Mouse (Mus musculus): ENCODE data around the gene Sertad2. TPM values are rescaled to one million over a fixed set of nuclear protein-coding genes. Genes with fewer than 3 reads are reported as not detected.
A peak's percentile ranks its signal among the peaks of the same experiment; 100 is the strongest.

Gene Sertad2
- polyA plus RNA-seq, 1 experiment from 2014 or later, result 31.8 TPM

GRCm38 (mm10) chr11:20552758-20553673 is 10.0 kb downstream of the Sertad2 start:
- peaks cover 6% of the 10 kb centered on the region; the same call in 1 of the 2 replicates for H3K4me1 ChIP-seq (replicated peaks)
- 0 out of 2 replicates have a peak overlapping the region, but pooled peaks have one; percentile 18 for H3K27ac ChIP-seq
- H3K27me3 ChIP-seq (ENCODE audit: insufficient read depth, poor library complexity, severe bottlenecking), result no peaks in the 10 kb centered on the region
- H3K36me3 ChIP-seq, result no peaks in the 10 kb centered on the region
- 76% methylated on average over 8 of the region's 8 CpGs for WGBS
- no peak overlapping the region for H3K4me3 ChIP-seq
- no peak for DNase-seq (ENCODE audit: low spot score)
- no peaks in the 10 kb centered on the region for H3K9me3 ChIP-seq

DNA sequence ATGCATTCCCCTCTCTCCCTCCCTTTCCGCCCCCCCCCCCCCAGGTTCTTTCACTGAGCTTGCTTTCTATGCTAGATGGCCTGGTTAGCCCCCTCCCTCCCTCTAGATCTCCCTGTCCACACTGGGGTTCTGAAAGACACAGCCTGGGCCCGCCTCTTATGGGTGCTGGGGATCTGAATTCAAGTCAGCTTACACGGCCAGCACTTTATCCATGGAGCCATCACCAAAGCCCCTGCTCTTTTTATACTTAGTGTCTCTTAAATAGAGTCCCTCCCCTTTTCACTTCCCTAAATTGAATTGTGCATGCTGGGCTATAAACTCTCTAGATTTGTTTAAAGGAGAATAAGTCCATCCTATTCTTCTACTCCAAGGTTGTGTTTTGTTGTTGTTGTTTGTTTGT is 12.6 kb downstream of the Sertad2 start:
- Histone ChIP-seq H3K27me3 (ENCODE audit: insufficient read depth, poor library complexity, severe bottlenecking) (no peaks in the 10 kb centered on the region), H3K27ac (no peak overlapping the region), H3K4me3 (no peak overlapping the region), H3K36me3 (no peaks in the 10 kb centered on the region), H3K4me1 (replicated peaks) (peaks cover 8% of the 10 kb centered on the region; the same call in 1 of the 2 replicates), H3K9me3 (no peaks in the 10 kb centered on the region)
- 72% methylated on average over 3 of the region's 3 CpGs for WGBS
- no peak for DNase-seq (ENCODE audit: low spot score)

DNA sequence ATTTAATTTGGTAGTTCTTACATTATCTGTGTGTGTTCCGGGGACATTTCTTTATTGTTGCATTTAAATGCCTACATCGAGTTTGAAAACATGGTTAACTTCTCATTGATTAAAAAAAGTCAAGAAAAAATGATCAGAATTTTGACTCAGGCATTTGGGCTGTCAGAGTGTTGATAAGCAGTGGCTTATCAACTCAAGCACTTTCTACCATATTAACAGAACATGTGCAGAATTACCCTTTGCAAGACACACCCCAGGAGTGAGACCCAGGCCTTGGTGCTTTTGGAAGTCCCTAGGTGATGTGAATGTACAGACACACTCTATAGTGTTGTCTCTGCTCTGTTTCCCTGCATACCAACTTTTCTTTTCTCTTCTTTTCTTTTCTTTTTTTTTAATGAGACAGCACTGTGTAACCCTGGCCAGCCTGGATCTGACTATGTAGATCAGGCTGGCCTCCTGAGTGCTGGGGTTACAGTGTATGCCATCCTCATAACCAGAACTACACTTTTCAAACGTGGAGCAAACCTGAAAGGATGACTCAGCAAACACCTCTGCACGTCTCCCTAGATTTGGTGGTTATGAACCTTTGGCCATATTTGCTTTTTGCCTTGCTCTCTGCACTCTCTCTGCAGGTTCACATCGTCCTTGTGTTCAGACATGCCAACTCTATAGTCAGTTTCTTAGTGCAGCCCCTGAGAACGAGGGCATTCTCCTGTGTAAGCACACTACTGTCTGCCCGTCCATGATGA is 13.3 kb downstream of the Sertad2 start:
- H3K27ac ChIP-seq, result no peak overlapping the region
- no peak overlapping the region for H3K4me3 ChIP-seq
- no peaks in the 10 kb centered on the region for H3K27me3 ChIP-seq (ENCODE audit: insufficient read depth, poor library complexity, severe bottlenecking)
- peaks cover 15% of the 10 kb centered on the region for H3K4me1 ChIP-seq (replicated peaks)
- no peak for DNase-seq (ENCODE audit: low spot score)
- 82% methylated on average over 7 of the region's 7 CpGs for WGBS
- H3K9me3 ChIP-seq, result no peaks in the 10 kb centered on the region
- no peaks in the 10 kb centered on the region for H3K36me3 ChIP-seq

DNA sequence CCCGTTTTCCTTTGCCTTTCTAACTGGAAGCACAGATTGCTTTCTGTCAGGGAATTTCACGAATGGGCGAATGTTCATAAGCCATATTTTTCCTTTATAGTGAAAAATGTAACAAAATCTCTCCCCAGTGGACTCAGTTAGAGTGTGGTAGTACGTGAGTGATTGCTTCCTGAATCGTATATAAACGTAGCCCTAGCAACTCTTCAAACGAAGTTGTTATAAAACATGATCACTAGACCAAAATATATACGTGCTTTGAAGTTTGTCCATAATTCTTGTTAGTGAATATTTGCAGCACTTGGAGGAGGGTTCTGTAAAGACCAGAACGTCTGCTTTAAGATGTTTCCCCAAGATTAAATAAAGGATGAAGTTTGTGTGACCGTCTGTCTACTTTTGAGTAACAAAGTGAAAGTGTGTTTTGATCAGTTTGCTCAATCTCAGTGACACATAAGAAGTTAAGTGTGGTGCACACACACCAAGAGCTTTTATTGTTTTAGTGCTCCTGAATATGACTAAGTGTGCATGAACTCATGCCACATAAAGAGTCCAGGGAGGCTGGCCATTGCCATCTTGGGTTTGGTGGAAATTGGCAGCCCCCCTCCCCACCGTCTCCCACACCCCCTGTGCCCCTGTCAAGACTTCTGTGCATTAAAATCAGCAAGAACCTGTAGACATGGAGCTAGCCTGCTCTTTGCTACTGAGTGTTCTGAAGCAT is 16.3 kb downstream of the Sertad2 start:
- Histone ChIP-seq H3K9me3 (peaks cover 7% of the 10 kb centered on the region; the same call in 1 of the 2 replicates), H3K36me3 (no peaks in the 10 kb centered on the region), H3K27ac (no peak overlapping the region), H3K4me3 (no peak overlapping the region), H3K27me3 (ENCODE audit: insufficient read depth, poor library complexity, severe bottlenecking) (no peaks in the 10 kb centered on the region), H3K4me1 (replicated peaks) (peaks cover 15% of the 10 kb centered on the region)
- no peak for DNase-seq (ENCODE audit: low spot score)
- 91% methylated on average over 11 of the region's 11 CpGs for WGBS

DNA sequence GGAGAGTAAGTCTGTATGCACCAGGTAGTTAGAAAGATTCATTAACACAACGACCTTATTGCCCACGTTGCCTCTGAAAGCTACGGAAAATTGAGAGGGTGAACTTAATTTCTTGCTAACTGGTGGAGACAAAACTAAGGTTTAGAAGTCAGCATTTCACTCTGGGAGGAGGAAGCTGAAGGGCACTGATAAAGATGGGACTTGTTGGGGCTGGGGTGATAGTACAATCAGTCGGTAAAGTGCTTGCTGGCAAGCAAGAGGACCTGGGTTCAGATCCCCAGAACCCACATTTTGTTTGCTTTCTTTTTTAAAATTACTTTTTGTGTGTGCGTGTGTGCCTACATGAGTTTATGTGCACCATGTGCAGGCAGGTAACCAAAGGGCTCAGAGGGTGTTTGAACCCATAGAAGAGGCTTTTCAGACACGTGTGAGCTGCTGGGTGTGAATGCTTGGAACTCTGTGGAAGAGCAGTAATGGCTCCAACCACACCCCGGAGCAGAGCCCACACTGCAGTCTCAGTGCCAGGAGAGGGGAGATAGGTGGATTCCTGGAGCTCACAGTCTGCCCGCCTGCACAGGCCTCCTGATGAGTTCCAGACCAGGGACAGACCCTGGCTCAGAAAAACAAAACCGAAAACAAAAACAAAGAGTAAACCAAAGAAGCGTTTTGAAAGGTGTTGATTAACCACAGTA is 17.0 kb downstream of the Sertad2 start:
- Histone ChIP-seq H3K36me3 (no peaks in the 10 kb centered on the region), H3K4me1 (replicated peaks) (peaks cover 15% of the 10 kb centered on the region), H3K27me3 (ENCODE audit: insufficient read depth, poor library complexity, severe bottlenecking) (no peaks in the 10 kb centered on the region), H3K4me3 (no peak overlapping the region), H3K9me3 (peaks cover 7% of the 10 kb centered on the region; the same call in 1 of the 2 replicates), H3K27ac (no peak overlapping the region; the same call in 1 of the 2 replicates)
- no peak for DNase-seq (ENCODE audit: low spot score)
- WGBS, result 71% methylated on average over 10 of the region's 10 CpGs

DNA sequence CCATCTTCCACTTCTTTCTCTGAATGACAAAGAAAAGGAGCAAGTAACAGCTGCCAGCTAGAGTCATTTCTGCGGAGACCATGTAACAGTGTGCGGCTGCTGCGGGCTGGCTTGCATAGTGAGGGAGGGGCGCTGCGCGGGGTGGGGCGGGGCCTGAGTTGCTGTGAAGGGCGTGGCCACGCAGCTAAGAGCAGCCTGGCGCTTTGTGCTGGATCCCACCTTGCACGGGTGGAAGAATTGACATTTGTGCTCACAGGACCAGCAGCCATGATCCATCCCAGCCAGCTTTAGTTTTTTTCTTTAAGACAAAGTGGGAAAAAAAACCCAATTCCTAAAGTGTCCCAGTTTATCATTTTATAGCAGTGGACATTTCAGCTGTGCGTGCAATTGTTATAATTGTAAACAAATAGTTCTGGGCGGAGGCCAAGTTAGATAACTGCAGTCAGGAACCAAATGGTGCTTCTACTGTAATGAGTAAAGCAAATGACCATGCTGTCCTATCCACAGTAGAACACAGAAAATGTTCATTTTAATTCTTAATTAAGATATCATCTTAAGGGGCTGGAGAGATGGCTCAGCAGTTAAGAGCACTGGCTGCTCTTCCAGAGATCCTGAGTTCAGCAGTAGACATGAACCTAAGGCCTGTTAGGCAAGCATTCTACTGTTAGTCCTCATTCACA is 18.4 kb downstream of the Sertad2 start:
- Histone ChIP-seq H3K4me3 (peak overlapping the region; percentile 40), H3K36me3 (no peaks in the 10 kb centered on the region), H3K9me3 (peaks cover 7% of the 10 kb centered on the region; the same call in 1 of the 2 replicates), H3K27ac (peak overlapping the region; percentile 64), H3K27me3 (ENCODE audit: insufficient read depth, poor library complexity, severe bottlenecking) (no peaks in the 10 kb centered on the region), H3K4me1 (replicated peaks) (peaks cover 15% of the 10 kb centered on the region)
- 13% methylated on average over 13 of the region's 13 CpGs for WGBS
- peak; percentile 81 for DNase-seq (ENCODE audit: low spot score)

DNA sequence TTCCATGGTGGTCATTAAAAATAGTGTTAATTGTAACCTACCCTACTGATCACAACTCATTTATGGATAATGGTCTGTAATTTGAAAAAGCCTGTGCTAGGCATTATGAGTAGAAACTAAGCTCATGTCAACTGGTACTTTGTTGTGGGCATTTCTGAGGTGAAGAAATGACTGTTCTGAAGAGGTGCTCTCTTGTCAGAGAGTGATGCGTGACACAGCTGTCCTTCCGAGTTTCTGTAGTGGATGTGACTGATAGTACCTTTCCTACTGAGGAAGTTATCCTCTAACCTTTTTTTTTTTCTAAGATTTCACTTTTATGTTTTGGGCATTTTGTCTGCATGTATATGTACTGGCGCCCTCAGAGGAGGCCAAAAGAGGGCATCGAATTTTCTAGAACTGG is 22.0 kb downstream of the Sertad2 start:
- Histone ChIP-seq H3K4me1 (replicated peaks) (peaks cover 15% of the 10 kb centered on the region), H3K27me3 (ENCODE audit: insufficient read depth, poor library complexity, severe bottlenecking) (no peaks in the 10 kb centered on the region), H3K27ac (no peak overlapping the region), H3K4me3 (no peak overlapping the region), H3K9me3 (peaks cover 7% of the 10 kb centered on the region; the same call in 1 of the 2 replicates), H3K36me3 (no peaks in the 10 kb centered on the region)
- DNase-seq (ENCODE audit: low spot score), result no peak
- WGBS, result 93% methylated on average over 4 of the region's 4 CpGs

GRCm38 (mm10) chr11:20571702-20572413 is 28.8 kb downstream of the Sertad2 start:
- Histone ChIP-seq H3K4me1 (replicated peaks) (peaks cover 20% of the 10 kb centered on the region), H3K4me3 (no peak overlapping the region), H3K27ac (no peak overlapping the region), H3K27me3 (ENCODE audit: insufficient read depth, poor library complexity, severe bottlenecking) (no peaks in the 10 kb centered on the region), H3K9me3 (no peaks in the 10 kb centered on the region), H3K36me3 (no peaks in the 10 kb centered on the region)
- no peak for DNase-seq (ENCODE audit: low spot score)
- 79% methylated on average over 5 of the region's 5 CpGs for WGBS

- Histone ChIP-seq H3K4me1 (replicated peaks) (peaks cover 19% of the 10 kb centered on the region), H3K27ac (0 out of 2 replicates have a peak overlapping the region, but pooled peaks have one; percentile 35), H3K27me3 (ENCODE audit: insufficient read depth, poor library complexity, severe bottlenecking) (no peaks in the 10 kb centered on the region), H3K9me3 (no peaks in the 10 kb centered on the region), H3K4me3 (no peak overlapping the region), H3K36me3 (no peaks in the 10 kb centered on the region)
- DNase-seq (ENCODE audit: low spot score), result peak; percentile 10
- 58% methylated on average over 8 of the region's 8 CpGs for WGBS
These were observed 33.1 kb downstream of the Sertad2 start for GRCm38 (mm10) chr11:20576046-20576635.

GRCm38 (mm10) chr11:20582758-20583157 is 39.7 kb downstream of the Sertad2 start:
- no peak for DNase-seq (ENCODE audit: low spot score)
- H3K27me3 ChIP-seq (ENCODE audit: insufficient read depth, poor library complexity, severe bottlenecking), result no peaks in the 10 kb centered on the region
- WGBS, result 94% methylated on average over 2 of the region's 2 CpGs

DNA sequence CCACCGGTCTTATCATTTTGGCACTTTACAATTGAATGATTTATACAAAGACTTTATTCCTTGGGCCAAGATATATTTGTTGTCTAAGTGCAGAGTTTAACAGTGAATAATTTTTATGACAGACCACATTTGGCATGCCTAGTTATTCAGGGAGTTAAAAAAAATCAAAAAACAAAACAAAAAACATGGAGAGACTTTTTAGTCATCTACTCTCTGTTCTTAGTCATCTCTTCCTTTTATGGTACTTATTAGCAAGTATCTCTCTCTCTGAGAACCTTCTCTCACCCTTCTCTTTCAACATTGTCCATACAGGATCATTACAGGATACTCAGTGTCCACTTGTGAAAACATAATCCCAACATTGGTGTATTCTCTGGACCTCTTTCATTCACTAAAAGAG is 42.2 kb downstream of the Sertad2 start:
- H3K27me3 ChIP-seq (ENCODE audit: insufficient read depth, poor library complexity, severe bottlenecking), result no peaks in the 10 kb centered on the region
- H3K36me3 ChIP-seq, result no peaks in the 10 kb centered on the region
- H3K27ac ChIP-seq, result no peak overlapping the region
- no peak for DNase-seq (ENCODE audit: low spot score)
- no peaks in the 10 kb centered on the region for H3K4me1 ChIP-seq (replicated peaks)
- H3K9me3 ChIP-seq, result no peaks in the 10 kb centered on the region
- 91% methylated on average over 1 of the region's 1 CpGs for WGBS
- no peak overlapping the region for H3K4me3 ChIP-seq

More at GRCm38 (mm10) chr11:20582758-20583157, 39.7 kb downstream of the Sertad2 start:
- Histone ChIP-seq H3K4me1 (replicated peaks) (no peaks in the 10 kb centered on the region), H3K36me3 (no peaks in the 10 kb centered on the region), H3K9me3 (no peaks in the 10 kb centered on the region), H3K4me3 (no peak overlapping the region), H3K27ac (no peak overlapping the region)
